Mouse (Mus musculus) hindbrain, embryonic 15.5 days (tissue): ENCODE results near the gene Nqo1. TPM values are rescaled to one million over a fixed set of nuclear protein-coding genes. Genes with fewer than 3 reads are reported as not detected.

ENCODE experiments used
- ATAC-seq: fragments of 200-750 bp; cut with Nextera tagmentation; 2 replicates; pipeline ENCODE4 v1.8.0; 2017; ENCODE audit warnings: low read depth, moderate number of reproducible peaks, moderate TSS enrichment; ENCODE audit not compliant: low FRiP score
- H3K27ac ChIP-seq: fragments of 300-500 bp; sonication (generic); replicated peaks from 2 replicates; pipeline ENCODE4 v1.5.1; 2015; ENCODE audit warnings: mild to moderate bottlenecking, inconsistent platforms
- H3K27me3 ChIP-seq: fragments of 300-500 bp; sonication (generic); 2 replicates; pipeline ENCODE4 v1.6.1; 2015; ENCODE audit warnings: control low read depth, inconsistent platforms
- H3K36me3 ChIP-seq: fragments of 300-500 bp; sonication (generic); 2 replicates; pipeline ENCODE4 v1.6.1; 2015; ENCODE audit warnings: control low read depth, inconsistent platforms
- H3K4me1 ChIP-seq: fragments of 300-500 bp; sonication (generic); replicated peaks from 2 replicates; pipeline ENCODE4 v1.6.1; 2015; ENCODE audit warnings: control low read depth, inconsistent platforms
- H3K4me2 ChIP-seq: fragments of 300-500 bp; sonication (generic); 2 replicates; pipeline ENCODE4 v1.6.1; 2015; ENCODE audit warnings: moderate library complexity, mild to moderate bottlenecking, inconsistent platforms
- H3K4me3 ChIP-seq: fragments of 300-500 bp; sonication (generic); 2 replicates; pipeline ENCODE4 v1.5.1; 2015; ENCODE audit warnings: mild to moderate bottlenecking, inconsistent platforms
- H3K9ac ChIP-seq: fragments of 300-500 bp; sonication (generic); 2 replicates; pipeline ENCODE4 v1.6.1; 2015; ENCODE audit warnings: inconsistent platforms
- H3K9me3 ChIP-seq: fragments of 300-500 bp; sonication (generic); 2 replicates; pipeline ENCODE4 v1.6.1; 2016; ENCODE audit warnings: control low read depth, inconsistent platforms
- WGBS: fragments of 180-500 bp; shearing (Covaris S2); methylation state at CpG from one replicate; pipeline ENCODE4 v1.1.7; 2015; 5-methylcytosine and 5-hydroxymethylcytosine counted together
- polyA plus RNA-seq: library from polyadenylated mRNA; unstranded; fragments of >200 nt; fragmentation: Nextera tagmentation; extraction: Ambion mirVana; gene quantifications from 2 replicates; pipeline ENCODE4 v1.2.1, GENCODE M21; 2015

Nqo1 gene
- polyA plus RNA-seq, 1 experiment from 2014 or later, result 9.2 TPM

GRCm38 (mm10) chr8:107399495-107399894 lies 3.5 kb downstream of the Nqo1 start:
- H3K4me2 ChIP-seq, result no peak overlapping the region
- peaks cover 22% of the 10 kb centered on the region for H3K4me1 ChIP-seq
- no peak for ATAC-seq
- 39% methylated on average over 9 of the region's 9 CpGs for WGBS
- H3K27ac ChIP-seq, result no peak overlapping the region
- no peaks in the 10 kb centered on the region for H3K9me3 ChIP-seq
- no peaks in the 10 kb centered on the region for H3K36me3 ChIP-seq
- H3K9ac ChIP-seq, result no peak overlapping the region
- H3K4me3 ChIP-seq, result no peak overlapping the region
- H3K27me3 ChIP-seq, result no peaks in the 10 kb centered on the region

- Histone ChIP-seq H3K27me3 (no peaks in the 10 kb centered on the region), H3K9ac (no peak overlapping the region), H3K4me1 (peaks cover 11% of the 10 kb centered on the region), H3K4me3 (no peak overlapping the region), H3K9me3 (no peaks in the 10 kb centered on the region), H3K36me3 (no peaks in the 10 kb centered on the region), H3K4me2 (no peak overlapping the region), H3K27ac (no peak overlapping the region)
- WGBS, result 71% methylated on average over 12 of the region's 12 CpGs
- ATAC-seq, result no peak
These were observed 5.3 kb downstream of the Nqo1 start for GRCm38 (mm10) chr8:107397665-107398064.

GRCm38 (mm10) chr8:107396106-107396670 lies 6.8 kb downstream of the Nqo1 start:
- no peak overlapping the region for H3K4me3 ChIP-seq
- H3K36me3 ChIP-seq, result no peaks in the 10 kb centered on the region
- H3K27me3 ChIP-seq, result no peaks in the 10 kb centered on the region
- H3K9me3 ChIP-seq, result no peaks in the 10 kb centered on the region
- no peak for ATAC-seq
- no peak overlapping the region for H3K27ac ChIP-seq
- 93% methylated on average over 10 of the region's 10 CpGs for WGBS
- no peak overlapping the region for H3K9ac ChIP-seq
- no peak overlapping the region for H3K4me2 ChIP-seq
- 0 out of 2 replicates have a peak, but pooled peaks cover 3% of the 10 kb centered on the region for H3K4me1 ChIP-seq

- no peak overlapping the region for H3K27ac ChIP-seq
- H3K4me3 ChIP-seq, result no peak overlapping the region
- H3K4me1 ChIP-seq, result 0 out of 2 replicates have a peak, but pooled peaks cover 3% of the 10 kb centered on the region
- H3K36me3 ChIP-seq, result no peaks in the 10 kb centered on the region
- ATAC-seq, result no peak
- H3K4me2 ChIP-seq, result no peak overlapping the region
- no peaks in the 10 kb centered on the region for H3K9me3 ChIP-seq
- no peaks in the 10 kb centered on the region for H3K27me3 ChIP-seq
- H3K9ac ChIP-seq, result no peak overlapping the region
These were observed 7.6 kb downstream of the Nqo1 start for GRCm38 (mm10) chr8:107395397-107395796.

- no peak for ATAC-seq
- H3K36me3 ChIP-seq, result no peaks in the 10 kb centered on the region
- H3K4me2 ChIP-seq, result no peak overlapping the region
- peaks cover 11% of the 10 kb centered on the region; the same call in 1 of the 2 replicates for H3K4me1 ChIP-seq
- no peaks in the 10 kb centered on the region for H3K27me3 ChIP-seq
- H3K4me3 ChIP-seq, result no peak overlapping the region
- no peak overlapping the region for H3K9ac ChIP-seq
- H3K9me3 ChIP-seq, result no peaks in the 10 kb centered on the region
- H3K27ac ChIP-seq, result no peak overlapping the region
- WGBS, result 63% methylated on average over 4 of the region's 4 CpGs
These were observed 11.9 kb downstream of the Nqo1 start for GRCm38 (mm10) chr8:107391136-107391516.

GRCm38 (mm10) chr8:107390476-107391135 lies 12.4 kb downstream of the Nqo1 start:
- peaks cover 11% of the 10 kb centered on the region; the same call in 1 of the 2 replicates for H3K4me1 ChIP-seq
- H3K27me3 ChIP-seq, result no peaks in the 10 kb centered on the region

GRCm38 (mm10) chr8:107389557-107389956 lies 13.4 kb downstream of the Nqo1 start:
- peaks cover 11% of the 10 kb centered on the region; the same call in 1 of the 2 replicates for H3K4me1 ChIP-seq
- no peak overlapping the region for H3K9ac ChIP-seq
- no peaks in the 10 kb centered on the region for H3K9me3 ChIP-seq
- no peaks in the 10 kb centered on the region for H3K27me3 ChIP-seq
- H3K4me2 ChIP-seq, result no peak overlapping the region
- whole genome bisulfite sequencing, result 56% methylated on average over 8 of the region's 8 CpGs
- peak; percentile 45; the same call in 1 of the 2 replicates for ATAC-seq
- H3K27ac ChIP-seq, result no peak overlapping the region
- H3K36me3 ChIP-seq, result no peaks in the 10 kb centered on the region
- no peak overlapping the region for H3K4me3 ChIP-seq

More at GRCm38 (mm10) chr8:107390476-107391135, 12.4 kb downstream of the Nqo1 start:
- no peak overlapping the region for H3K4me3 ChIP-seq
- H3K36me3 ChIP-seq, result no peaks in the 10 kb centered on the region
- no peaks in the 10 kb centered on the region for H3K9me3 ChIP-seq
- no peak overlapping the region for H3K9ac ChIP-seq
- WGBS, result 92% methylated on average over 16 of the region's 16 CpGs
- H3K27ac ChIP-seq, result no peak overlapping the region
- ATAC-seq, result no peak
- no peak overlapping the region for H3K4me2 ChIP-seq

- 68% methylated on average over 5 of the region's 5 CpGs for WGBS
- Histone ChIP-seq H3K4me2 (no peak overlapping the region), H3K4me3 (no peak overlapping the region), H3K9ac (no peak overlapping the region), H3K4me1 (peaks cover 11% of the 10 kb centered on the region; the same call in 1 of the 2 replicates), H3K9me3 (no peaks in the 10 kb centered on the region), H3K27me3 (no peaks in the 10 kb centered on the region), H3K36me3 (no peaks in the 10 kb centered on the region), H3K27ac (no peak overlapping the region)
- no peak for ATAC-seq
These were observed 15.1 kb downstream of the Nqo1 start for GRCm38 (mm10) chr8:107387861-107388260.

- Histone ChIP-seq H3K4me3 (no peak overlapping the region), H3K36me3 (no peaks in the 10 kb centered on the region), H3K9me3 (no peaks in the 10 kb centered on the region), H3K4me1 (peaks cover 11% of the 10 kb centered on the region; the same call in 1 of the 2 replicates), H3K4me2 (no peak overlapping the region), H3K27ac (no peak overlapping the region), H3K9ac (no peak overlapping the region), H3K27me3 (no peaks in the 10 kb centered on the region)
- 36% methylated on average over 3 of the region's 3 CpGs for WGBS
- no peak for ATAC-seq
These were observed 16.4 kb downstream of the Nqo1 start for GRCm38 (mm10) chr8:107386642-107387041.

- Histone ChIP-seq H3K36me3 (no peaks in the 10 kb centered on the region), H3K4me2 (no peak overlapping the region), H3K4me1 (peaks cover 11% of the 10 kb centered on the region; the same call in 1 of the 2 replicates), H3K27me3 (no peaks in the 10 kb centered on the region), H3K27ac (no peak overlapping the region), H3K4me3 (no peak overlapping the region), H3K9ac (no peak overlapping the region), H3K9me3 (no peaks in the 10 kb centered on the region)
- 56% methylated on average over 5 of the region's 5 CpGs for WGBS
- no peak for ATAC-seq
These were observed 16.8 kb downstream of the Nqo1 start for GRCm38 (mm10) chr8:107386171-107386570.

- no peak overlapping the region for H3K27ac ChIP-seq
- no peak overlapping the region for H3K9ac ChIP-seq
- H3K9me3 ChIP-seq, result no peaks in the 10 kb centered on the region
- H3K36me3 ChIP-seq, result peaks cover 3% of the 10 kb centered on the region
- WGBS, result 77% methylated on average over 2 of the region's 2 CpGs
- H3K4me2 ChIP-seq, result no peak overlapping the region
- ATAC-seq, result no peak
- peaks cover 11% of the 10 kb centered on the region; the same call in 1 of the 2 replicates for H3K4me1 ChIP-seq
- H3K4me3 ChIP-seq, result no peak overlapping the region
- no peaks in the 10 kb centered on the region for H3K27me3 ChIP-seq
These were observed 17.9 kb downstream of the Nqo1 start for GRCm38 (mm10) chr8:107385063-107385462.

GRCm38 (mm10) chr8:107384651-107385050 lies 18.4 kb downstream of the Nqo1 start:
- Histone ChIP-seq H3K36me3 (peaks cover 6% of the 10 kb centered on the region), H3K4me3 (no peak overlapping the region), H3K9ac (no peak overlapping the region), H3K27ac (no peak overlapping the region), H3K9me3 (no peaks in the 10 kb centered on the region), H3K4me1 (peaks cover 7% of the 10 kb centered on the region; the same call in 1 of the 2 replicates), H3K4me2 (no peak overlapping the region), H3K27me3 (no peaks in the 10 kb centered on the region)
- WGBS, result 68% methylated on average over 5 of the region's 5 CpGs
- ATAC-seq, result no peak
